Mouse (Mus musculus) ES-Bruce4 (cell line): ENCODE measurements around the gene Caprin2. TPM values are rescaled to one million over a fixed set of nuclear protein-coding genes. Genes with fewer than 3 reads are reported as not detected.
A peak's percentile ranks its signal among the peaks of the same experiment; 100 is the strongest.

Source experiments
- H3K27ac ChIP-seq: 2 replicates; pipeline ENCODE4 v1.5.1; 2012; ENCODE audit warnings: low read length, inconsistent platforms; ENCODE audit not compliant: insufficient read depth
- H3K27me3 ChIP-seq: 2 replicates; pipeline ENCODE4 v1.6.1; 2012; ENCODE audit warnings: mild to moderate bottlenecking, low read length, inconsistent platforms; ENCODE audit not compliant: control insufficient read depth, poor library complexity, insufficient read depth, severe bottlenecking
- H3K36me3 ChIP-seq: 2 replicates; pipeline ENCODE4 v1.6.1; 2012; ENCODE audit warnings: inconsistent platforms, mild to moderate bottlenecking, low read length, moderate library complexity; ENCODE audit not compliant: control insufficient read depth, poor library complexity, insufficient read depth, severe bottlenecking
- H3K4me1 ChIP-seq: one replicate; pipeline ENCODE4 v1.8.1; 2011; ENCODE audit warnings: low read length; ENCODE audit not compliant: control insufficient read depth, insufficient read depth
- H3K4me3 ChIP-seq: 2 replicates; pipeline ENCODE4 v1.5.1; 2011; ENCODE audit warnings: low read depth, mild to moderate bottlenecking, low read length
- H3K9ac ChIP-seq: 2 replicates; pipeline ENCODE4 v1.6.1; 2012; ENCODE audit warnings: low read depth, mild to moderate bottlenecking, inconsistent platforms; ENCODE audit not compliant: poor library complexity, severe bottlenecking
- H3K9me3 ChIP-seq: replicated peaks from 2 replicates; pipeline ENCODE4 v1.6.1; 2012; ENCODE audit warnings: mild to moderate bottlenecking, low read length, inconsistent platforms; ENCODE audit not compliant: control insufficient read depth, poor library complexity, insufficient read depth, severe bottlenecking
- CTCF ChIP-seq: IDR thresholded peaks from one replicate; pipeline ENCODE4 v1.8.1; 2011; ENCODE audit warnings: low read depth, low read length
- EP300 ChIP-seq: IDR thresholded peaks from 2 replicates; pipeline ENCODE4 v1.6.1; 2011; ENCODE audit warnings: low read depth, low read length; ENCODE audit not compliant: insufficient read depth
- POLR2A ChIP-seq: IDR thresholded peaks from one replicate; pipeline ENCODE4 v1.8.1; 2011; ENCODE audit warnings: low read length; ENCODE audit not compliant: insufficient read depth
- polyA plus RNA-seq: library from polyadenylated mRNA; stranded (reverse); fragments of >200 nt; gene quantifications from 2 replicates; pipeline ENCODE4 v1.2.4, GENCODE M21; 2011; ENCODE audit warnings: low read depth; ENCODE audit not compliant: missing spikeins, insufficient read depth, insufficient read length

The Caprin2 gene
- polyA plus RNA-seq, 1 experiment = 44.6 TPM

- H3K27me3 ChIP-seq = no peaks in the 10 kb centered on the region
- no peak overlapping the region for H3K27ac ChIP-seq
- no peak overlapping the region for H3K9ac ChIP-seq
- TF ChIP-seq EP300 (no peak), CTCF (no peak), POLR2A (no peak)
- H3K4me1 ChIP-seq = no peaks in the 10 kb centered on the region
- H3K36me3 ChIP-seq = peaks cover 5% of the 10 kb centered on the region
- no peaks in the 10 kb centered on the region for H3K9me3 ChIP-seq
- H3K4me3 ChIP-seq = no peak overlapping the region
These were observed 22.1 kb downstream of the Caprin2 start for GRCm38 (mm10) chr6:148873911-148874310.

DNA sequence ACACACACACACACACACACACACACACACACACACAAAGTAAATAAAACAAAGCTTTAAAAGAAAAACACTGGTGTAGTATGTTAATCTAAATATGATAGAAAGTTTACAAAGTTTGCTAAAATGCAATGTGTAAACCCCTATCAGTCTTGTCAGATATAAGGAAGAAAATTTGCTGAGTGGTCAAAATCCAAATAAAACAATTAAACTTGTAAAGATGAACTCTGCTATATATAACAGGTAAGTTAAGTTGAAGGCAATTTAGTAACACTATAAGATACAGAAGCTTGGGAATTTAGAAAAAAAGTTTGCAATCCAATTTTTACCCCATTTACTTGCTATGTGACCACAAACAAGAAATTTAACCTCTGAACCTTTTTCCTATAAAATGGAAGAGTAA lies 50.4 kb downstream of the Caprin2 start:
- Histone ChIP-seq H3K27ac (no peak overlapping the region), H3K4me3 (no peak overlapping the region), H3K36me3 (peaks cover 7% of the 10 kb centered on the region), H3K9me3 (no peaks in the 10 kb centered on the region), H3K27me3 (no peaks in the 10 kb centered on the region), H3K9ac (no peak overlapping the region), H3K4me1 (no peaks in the 10 kb centered on the region)
- TF ChIP-seq EP300 (no peak), POLR2A (no peak), CTCF (no peak)

- no peaks in the 10 kb centered on the region for H3K27me3 ChIP-seq
- H3K4me1 ChIP-seq = no peaks in the 10 kb centered on the region
- no peak overlapping the region for H3K4me3 ChIP-seq
- H3K9me3 ChIP-seq = no peaks in the 10 kb centered on the region
- no peak overlapping the region for H3K9ac ChIP-seq
- TF ChIP-seq CTCF (no peak), EP300 (no peak), POLR2A (no peak)
- no peak overlapping the region for H3K27ac ChIP-seq
- peaks cover 2% of the 10 kb centered on the region; the same call in 1 of the 2 replicates for H3K36me3 ChIP-seq
These were observed 54.3 kb downstream of the Caprin2 start for GRCm38 (mm10) chr6:148841760-148842159.

DNA sequence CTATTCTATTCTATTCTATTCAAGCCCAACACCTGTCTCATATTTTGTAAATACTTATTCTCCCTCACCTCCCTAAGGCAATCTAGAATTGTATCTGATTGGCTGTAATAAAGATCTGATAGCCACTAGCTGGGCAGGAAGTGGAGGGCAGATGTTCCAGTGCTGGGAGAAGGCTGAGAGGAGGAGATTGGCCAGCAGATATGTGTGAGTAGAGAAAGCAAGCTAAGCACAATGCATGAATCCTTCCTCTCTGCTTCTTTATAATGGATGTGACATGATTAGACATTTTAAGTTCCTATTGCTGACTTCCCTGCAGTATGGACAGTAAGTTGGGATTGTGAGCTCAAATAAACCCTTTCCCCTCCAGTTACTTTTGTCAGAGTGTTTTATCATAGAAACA lies 57.6 kb downstream of the Caprin2 start:
- no peak overlapping the region for H3K27ac ChIP-seq
- TF ChIP-seq CTCF (no peak), POLR2A (no peak), EP300 (no peak)
- H3K4me3 ChIP-seq = no peak overlapping the region
- no peaks in the 10 kb centered on the region for H3K4me1 ChIP-seq
- no peaks in the 10 kb centered on the region for H3K9me3 ChIP-seq
- H3K27me3 ChIP-seq = no peaks in the 10 kb centered on the region
- no peaks in the 10 kb centered on the region; the same call in 1 of the 2 replicates for H3K36me3 ChIP-seq
- H3K9ac ChIP-seq = no peak overlapping the region

- no peaks in the 10 kb centered on the region for H3K4me1 ChIP-seq
- TF ChIP-seq POLR2A (no peak), CTCF (no peak), EP300 (no peak)
- no peaks in the 10 kb centered on the region for H3K27me3 ChIP-seq
- peak overlapping the region; percentile 73 for H3K9ac ChIP-seq
- no peaks in the 10 kb centered on the region; the same call in 1 of the 2 replicates for H3K36me3 ChIP-seq
- peak overlapping the region; percentile 55 for H3K27ac ChIP-seq
- H3K4me3 ChIP-seq = peak overlapping the region; percentile 93
- no peaks in the 10 kb centered on the region for H3K9me3 ChIP-seq
These were observed 64.3 kb downstream of the Caprin2 start for GRCm38 (mm10) chr6:148831728-148832121.

DNA sequence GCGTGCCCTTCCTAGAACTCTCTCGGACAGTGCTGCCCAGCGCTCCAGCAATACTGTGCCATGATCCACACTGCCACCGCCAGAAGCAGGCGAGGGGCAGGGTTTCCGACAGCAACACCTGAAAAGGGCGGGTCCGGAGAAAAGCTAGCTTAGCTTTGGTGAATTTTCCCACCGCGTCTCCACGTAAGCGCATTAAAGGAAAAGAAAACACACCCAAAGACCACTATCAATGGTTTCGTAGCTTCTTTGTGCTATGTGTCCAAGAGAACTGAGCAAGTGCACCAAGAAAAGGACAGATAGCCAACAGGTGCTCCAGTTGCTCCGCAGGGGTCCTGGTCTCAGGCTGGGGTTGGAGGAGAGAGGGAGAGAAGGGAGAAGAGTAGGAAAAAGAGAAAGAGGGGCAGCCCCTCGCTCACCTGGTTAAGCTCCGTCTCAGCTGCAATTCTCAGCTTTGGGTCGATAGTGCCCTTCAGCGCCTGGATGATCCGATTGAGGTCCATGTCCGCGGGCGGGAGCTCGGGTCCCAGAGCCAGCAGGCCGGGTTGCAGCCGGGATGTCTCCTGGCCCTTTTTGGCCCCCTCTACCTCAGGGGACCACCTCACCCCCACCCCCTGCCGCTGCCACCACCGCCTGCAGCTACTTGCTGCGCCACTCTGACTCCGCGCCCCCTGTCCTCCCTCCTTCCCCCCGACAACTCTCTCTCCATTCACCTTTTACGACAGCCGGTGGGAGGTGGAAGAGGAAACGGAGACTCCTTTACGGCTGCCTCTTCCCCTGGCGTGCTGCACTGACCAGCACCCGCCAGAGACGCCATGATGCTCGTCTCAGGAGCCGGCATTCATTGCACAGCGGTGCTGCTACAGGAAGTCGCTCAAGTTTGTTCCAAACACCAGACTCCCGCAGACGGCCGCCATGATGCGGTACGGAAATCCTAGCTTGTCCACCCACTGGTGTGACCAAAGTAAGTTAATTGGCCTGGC lies 65.0 kb downstream of the Caprin2 start, which contains the start of gene Ipo8:
TSS of gene Ipo8 (minus strand) at position 720 of the 980 bp plus-strand sequence.
- TF ChIP-seq POLR2A (peak; percentile 56), EP300 (no peak), CTCF (no peak)
- no peaks in the 10 kb centered on the region; the same call in 1 of the 2 replicates for H3K36me3 ChIP-seq
- H3K4me3 ChIP-seq = peak within 1 kb of the TSS; percentile 93
- H3K9me3 ChIP-seq = no peaks in the 10 kb centered on the region
- H3K27ac ChIP-seq = peak within 1 kb of the TSS; percentile 56
- peak within 1 kb of the TSS; percentile 73 for H3K9ac ChIP-seq
- H3K27me3 ChIP-seq = no peaks in the 10 kb centered on the region
- no peaks in the 10 kb centered on the region for H3K4me1 ChIP-seq
